Mouse (Mus musculus): ENCODE data around the gene Cers1.

GRCm38 (mm10) chr8:70359411-70359810 lies 43.8 kb downstream of the Cers1 start:
- TF ChIP-seq POLR2A (IDR thresholded peaks at IDR 0.05; ENCODE audit: borderline replicate concordance, extremely low read depth, low read depth, low read length), result no peak
- TF ChIP-seq CTCF (IDR thresholded peaks at IDR 0.05; ENCODE audit: insufficient read depth, low read length), result no peak
